Mouse (Mus musculus) lung, postnatal 0 days (tissue): Measurements from ENCODE around the gene 4930524B15Rik. TPM values are rescaled to one million over a fixed set of nuclear protein-coding genes. Genes with fewer than 3 reads are reported as not detected.
"Not testable (repeated sequence)": the region's sequence is repeated elsewhere in the genome, so short reads cannot be mapped to it uniquely, and the experiment has no call there.

Experiments used
- ATAC-seq: fragments of 200-750 bp; cut with Nextera tagmentation; 2 replicates; pipeline ENCODE4 v1.8.0; 2017; ENCODE audit warnings: moderate library complexity
- DNase-seq: peaks from one replicate; pipeline ENCODE4 v3.0.0-alpha.2; 2016; ENCODE audit warnings: low spot score
- H3K27ac ChIP-seq: fragments of 300-500 bp; sonication (generic); 2 replicates; pipeline ENCODE4 v1.5.1; 2014; ENCODE audit warnings: antibody characterized with exemption, mild to moderate bottlenecking, low read length, mixed read lengths
- H3K27me3 ChIP-seq: fragments of 300-500 bp; sonication (generic); replicated peaks from 2 replicates; pipeline ENCODE4 v1.6.1; 2014; ENCODE audit warnings: low read length, mixed read lengths; ENCODE audit not compliant: insufficient read depth
- H3K36me3 ChIP-seq: fragments of 300-500 bp; sonication (generic); 2 replicates; pipeline ENCODE4 v1.6.1; 2014; ENCODE audit warnings: low read length, mixed read lengths; ENCODE audit not compliant: insufficient read depth
- H3K4me1 ChIP-seq: fragments of 300-500 bp; sonication (generic); 2 replicates; pipeline ENCODE4 v1.6.1; 2014; ENCODE audit warnings: antibody characterized with exemption, low read depth, low read length, mixed read lengths; ENCODE audit not compliant: insufficient read depth
- H3K4me2 ChIP-seq: fragments of 300-500 bp; sonication (generic); replicated peaks from 2 replicates; pipeline ENCODE4 v1.6.1; 2014; ENCODE audit warnings: low read depth, mild to moderate bottlenecking, low read length, moderate library complexity, mixed read lengths
- H3K4me3 ChIP-seq: fragments of 300-500 bp; sonication (generic); 2 replicates; pipeline ENCODE4 v1.5.1; 2014; ENCODE audit warnings: low read depth, low read length
- H3K9ac ChIP-seq: fragments of 300-500 bp; sonication (generic); replicated peaks from 2 replicates; pipeline ENCODE4 v1.6.1; 2014; ENCODE audit warnings: low read depth, mild to moderate bottlenecking
- H3K9me3 ChIP-seq: fragments of 300-500 bp; sonication (generic); 2 replicates; pipeline ENCODE4 v1.6.1; 2016; ENCODE audit warnings: low read length, mixed read lengths
- CTCF ChIP-seq: IDR thresholded peaks from 2 replicates; pipeline ENCODE4 v1.5.1; 2016; ENCODE audit warnings: antibody characterized with exemption, mild to moderate bottlenecking
- EP300 ChIP-seq: IDR thresholded peaks from 2 replicates; pipeline ENCODE4 v1.6.1; 2016; ENCODE audit warnings: antibody characterized with exemption, mild to moderate bottlenecking, control low read depth
- WGBS: fragments of 180-500 bp; shearing (Covaris S2); extraction: QIAGEN DNeasy Blood & Tissue Kit; methylation state at CpG from one replicate; pipeline ENCODE4 v1.1.7; 2014; 5-methylcytosine and 5-hydroxymethylcytosine counted together
- polyA plus RNA-seq: library from polyadenylated mRNA; unstranded; fragments of >200 nt; fragmentation: Nextera tagmentation; extraction: Ambion mirVana; gene quantifications from 2 replicates; pipeline ENCODE4 v1.2.1, GENCODE M21; 2015

4930524B15Rik gene
- polyA plus RNA-seq, 1 experiment from 2014 or later, result 0.07 TPM

GRCm38 (mm10) chr11:31974132-31974531, 8.7 kb downstream of the 4930524B15Rik start:
- no peak for DNase-seq
- 55% methylated on average over 4 of the region's 4 CpGs for WGBS

GRCm38 (mm10) chr11:31974826-31975225, 9.4 kb downstream of the 4930524B15Rik start:
- Histone ChIP-seq H3K27me3 (no peaks in the 10 kb centered on the region), H3K27ac (no peak overlapping the region), H3K4me3 (no peak overlapping the region), H3K9ac (no peak overlapping the region), H3K4me1 (no peaks in the 10 kb centered on the region), H3K9me3 (no peaks in the 10 kb centered on the region), H3K36me3 (no peaks in the 10 kb centered on the region), H3K4me2 (no peak overlapping the region)
- no peak for ATAC-seq
- TF ChIP-seq CTCF (no peak), EP300 (no peak)
- 36% methylated on average over 8 of the region's 8 CpGs for WGBS
- DNase-seq, result peak; percentile 9

More at GRCm38 (mm10) chr11:31974132-31974531, 8.7 kb downstream of the 4930524B15Rik start:
- no peak for ATAC-seq
- Histone ChIP-seq H3K27me3 (no peaks in the 10 kb centered on the region), H3K4me3 (no peak overlapping the region), H3K4me1 (no peaks in the 10 kb centered on the region), H3K4me2 (no peak overlapping the region), H3K27ac (no peak overlapping the region), H3K9me3 (no peaks in the 10 kb centered on the region), H3K9ac (no peak overlapping the region), H3K36me3 (no peaks in the 10 kb centered on the region)
- TF ChIP-seq CTCF (no peak), EP300 (no peak)

GRCm38 (mm10) chr11:31975678-31976077, 10.3 kb downstream of the 4930524B15Rik start:
- WGBS, result 77% methylated on average over 5 of the region's 5 CpGs
- DNase-seq, result no peak
- Histone ChIP-seq H3K36me3 (no peaks in the 10 kb centered on the region), H3K27me3 (no peaks in the 10 kb centered on the region), H3K9me3 (no peaks in the 10 kb centered on the region), H3K9ac (no peak overlapping the region), H3K4me1 (no peaks in the 10 kb centered on the region), H3K27ac (no peak overlapping the region), H3K4me2 (no peak overlapping the region), H3K4me3 (no peak overlapping the region)
- no peak for ATAC-seq
- TF ChIP-seq EP300 (no peak), CTCF (no peak)

- H3K4me2 ChIP-seq, result no peak overlapping the region
- no peak overlapping the region for H3K9ac ChIP-seq
- H3K9me3 ChIP-seq, result no peaks in the 10 kb centered on the region
- TF ChIP-seq CTCF (no peak), EP300 (no peak)
- no peaks in the 10 kb centered on the region for H3K27me3 ChIP-seq
- H3K36me3 ChIP-seq, result no peaks in the 10 kb centered on the region
- H3K4me3 ChIP-seq, result no peak overlapping the region
- H3K27ac ChIP-seq, result no peak overlapping the region
- ATAC-seq, result no peak
- peak; percentile 38 for DNase-seq
- no peaks in the 10 kb centered on the region for H3K4me1 ChIP-seq
- WGBS, result 34% methylated on average over 5 of the region's 5 CpGs
Observed at GRCm38 (mm10) chr11:31976137-31976536, 10.7 kb downstream of the 4930524B15Rik start.

- not testable (repeated sequence) for H3K9me3 ChIP-seq, H3K36me3 ChIP-seq, H3K4me1 ChIP-seq, H3K4me3 ChIP-seq, H3K4me2 ChIP-seq, ATAC-seq, H3K27ac ChIP-seq, H3K27me3 ChIP-seq, DNase-seq, H3K9ac ChIP-seq
- WGBS, result 92% methylated on average over 5 of the region's 5 CpGs
Observed at GRCm38 (mm10) chr11:31980089-31980488, 14.7 kb downstream of the 4930524B15Rik start.

- WGBS, result 78% methylated on average over 7 of the region's 7 CpGs
Observed at GRCm38 (mm10) chr11:31981830-31982229, 16.4 kb downstream of the 4930524B15Rik start.

GRCm38 (mm10) chr11:31982247-31982943, 17.0 kb downstream of the 4930524B15Rik start:
- not testable (repeated sequence) for H3K4me2 ChIP-seq, H3K27me3 ChIP-seq, ATAC-seq, H3K4me3 ChIP-seq, H3K36me3 ChIP-seq, H3K9ac ChIP-seq, H3K9me3 ChIP-seq, H3K4me1 ChIP-seq, H3K27ac ChIP-seq, DNase-seq
- 82% methylated on average over 13 of the region's 13 CpGs for WGBS

More at GRCm38 (mm10) chr11:31981830-31982229, 16.4 kb downstream of the 4930524B15Rik start:
- Histone ChIP-seq H3K27ac (no peak overlapping the region), H3K27me3 (no peaks in the 10 kb centered on the region), H3K4me1 (no peaks in the 10 kb centered on the region), H3K4me3 (no peak overlapping the region), H3K36me3 (no peaks in the 10 kb centered on the region), H3K9me3 (no peaks in the 10 kb centered on the region), H3K9ac (no peak overlapping the region), H3K4me2 (no peak overlapping the region)
- ATAC-seq, result no peak
- TF ChIP-seq EP300 (no peak), CTCF (no peak)
- DNase-seq, result no peak
